Mouse (Mus musculus): ENCODE measurements around the gene Prr14. TPM values are rescaled to one million over a fixed set of nuclear protein-coding genes. Genes with fewer than 3 reads are reported as not detected.
"Not testable (repeated sequence)": the region's sequence is repeated elsewhere in the genome, so short reads cannot be mapped to it uniquely, and the experiment has no call there.

The Prr14 gene
- total RNA-seq, 2 experiments from 2014 or later, result 27.2 to 32.5 TPM

DNA sequence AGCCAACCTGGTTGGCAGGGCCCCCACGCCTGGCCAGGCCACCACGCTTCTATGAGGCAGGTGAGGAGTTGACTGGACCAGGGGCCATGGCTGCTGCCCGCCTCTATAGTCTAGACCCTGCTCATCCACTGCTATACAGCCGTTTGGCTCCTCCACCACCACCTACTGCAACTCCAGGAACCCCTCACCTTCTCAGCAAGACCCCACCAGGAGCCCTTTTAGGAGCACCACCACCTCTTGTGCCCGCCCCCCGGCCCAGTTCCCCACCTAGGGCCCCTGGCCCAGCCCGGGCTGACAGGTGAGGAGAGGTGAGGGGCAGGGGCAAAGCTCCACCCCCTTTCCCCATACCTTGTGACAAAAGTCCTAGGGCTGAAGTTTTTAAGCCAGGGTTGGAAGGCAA lies 30.6 kb downstream of the Prr14 start:
- no peak for DNase-seq (ENCODE audit: low spot score in 2 of 2)
- intact Hi-C loops (cut with DNase I), result no loop called here

DNA sequence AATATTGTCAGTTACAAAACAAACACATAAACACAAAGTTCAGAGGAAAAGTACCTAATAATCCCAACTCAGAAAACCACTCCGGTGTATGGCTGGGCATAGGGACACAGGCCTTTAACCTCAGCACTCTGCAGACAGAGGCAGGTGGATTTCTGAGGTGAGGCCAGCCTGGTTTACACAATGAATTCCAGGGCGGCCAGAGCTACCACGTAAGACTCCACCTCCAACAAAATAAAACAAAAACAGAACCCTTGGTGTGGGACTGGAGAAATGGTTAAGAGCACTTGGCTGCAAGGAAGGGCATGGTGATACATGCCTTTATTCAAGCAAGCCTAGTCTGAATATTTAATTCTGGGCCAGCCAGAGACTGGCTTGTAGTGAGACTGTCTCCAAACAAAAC lies 32.4 kb downstream of the Prr14 start:
- intact Hi-C loops (cut with DNase I), result no loop called here
- DNase-seq (ENCODE audit: low spot score in 2 of 2), result no peak

DNA sequence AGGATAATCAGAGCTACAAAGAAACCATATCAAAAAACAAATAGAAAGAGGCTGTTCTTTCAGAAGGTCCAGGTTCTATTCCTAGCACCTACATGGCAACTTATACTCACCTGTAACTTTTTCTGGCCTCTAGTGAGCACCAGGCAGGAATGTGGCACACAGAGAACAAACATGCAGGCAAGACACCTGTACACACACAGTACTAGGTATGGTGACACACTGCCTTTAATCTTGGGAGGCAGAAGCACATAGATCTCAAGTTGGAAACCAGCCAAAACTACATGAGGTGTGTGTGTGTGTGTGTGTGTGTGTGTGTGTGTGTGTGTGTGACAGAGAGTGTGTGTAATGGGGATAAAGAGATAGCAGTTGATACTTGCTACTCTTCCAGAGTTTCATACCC lies 35.2 kb downstream of the Prr14 start:
- no peak for DNase-seq (ENCODE audit: low spot score in 2 of 2)
- intact Hi-C loops (cut with DNase I), result no loop called here

DNA sequence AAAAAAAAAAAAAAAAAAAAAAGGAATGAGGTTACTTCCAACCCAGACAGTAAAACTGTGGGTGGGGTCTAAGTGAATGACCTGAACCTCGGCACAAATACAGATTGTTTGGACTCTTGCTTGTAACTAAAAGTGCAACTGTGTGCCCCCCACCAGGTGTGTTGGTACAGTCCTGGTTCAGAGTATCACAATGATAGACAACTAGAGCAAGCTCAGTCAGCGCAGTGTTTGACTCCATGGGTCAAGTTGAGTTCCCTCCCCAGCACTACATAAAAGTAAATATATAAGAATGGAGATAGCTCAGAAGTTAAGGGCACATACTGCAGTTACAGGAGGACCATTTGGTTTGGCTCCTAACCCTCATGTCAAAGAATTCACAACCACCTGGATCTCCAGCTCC lies 38.0 kb downstream of the Prr14 start:
- DNase-seq (ENCODE audit: low spot score in 2 of 2), result no peak
- intact Hi-C loops (cut with DNase I), result no loop called here

GRCm38 (mm10) chr7:127498407-127498806 lies 39.0 kb downstream of the Prr14 start:
- peak in 1 of 2 experiments; percentile 51 for DNase-seq (ENCODE audit: low spot score in 2 of 2)
- intact Hi-C loops (cut with DNase I), result loop anchor here (2.0 kb wide), 1 partner anchor 136 kb away; no protein-coding TSS in a partner anchor

DNA sequence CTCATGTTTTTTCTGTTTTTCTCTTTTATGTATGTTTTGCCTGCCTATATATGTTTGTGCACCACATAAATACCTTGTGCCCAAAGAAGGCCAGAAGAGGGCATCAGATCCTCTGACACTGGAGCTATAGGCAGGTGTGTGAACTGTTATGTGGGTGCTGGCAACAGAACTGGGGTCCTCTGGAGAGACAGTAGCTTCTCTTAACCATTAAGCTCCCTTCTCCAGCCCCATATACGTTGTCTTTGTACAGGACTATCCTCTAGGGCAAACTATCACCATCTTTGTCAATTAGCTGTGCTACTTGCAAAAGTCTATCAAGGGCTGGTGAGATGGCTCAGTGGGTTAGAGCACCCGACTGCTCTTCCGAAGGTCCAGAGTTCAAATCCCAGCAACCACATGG lies 48.9 kb downstream of the Prr14 start:
- DNase-seq (ENCODE audit: low spot score in 2 of 2), result no peak
- intact Hi-C loops (cut with DNase I), result no loop called here

- DNase-seq (ENCODE audit: low spot score in 2 of 2); intact Hi-C loops (cut with DNase I): not testable (repeated sequence)
Measured at GRCm38 (mm10) chr7:127509830-127510229, 50.4 kb downstream of the Prr14 start.

DNA sequence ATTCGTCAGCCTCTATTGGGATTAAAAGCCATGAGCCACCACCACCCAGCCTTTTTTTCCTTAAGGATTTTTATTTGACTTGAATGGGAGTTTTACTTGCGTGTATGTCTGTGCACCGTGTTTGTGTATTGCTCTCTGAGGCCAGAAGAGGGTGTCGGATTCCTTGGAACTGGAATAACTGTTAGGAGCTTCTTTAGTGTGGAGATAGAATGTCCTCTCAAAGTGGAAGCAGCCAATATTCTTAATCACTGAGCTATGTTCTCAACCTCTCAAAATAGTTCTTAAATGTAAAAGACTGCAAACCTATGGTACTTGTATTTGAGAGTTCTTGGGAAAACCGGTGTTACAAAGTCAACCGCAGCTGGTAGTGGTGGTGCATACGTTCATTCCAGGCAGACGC lies 51.8 kb downstream of the Prr14 start:
- intact Hi-C loops (cut with DNase I), result no loop called here

GRCm38 (mm10) chr7:127511808-127512230 lies 52.4 kb downstream of the Prr14 start, which contains the start of gene Srcap:
Gene Srcap (plus strand): TSS chr7:127511983.
- peak; percentile 96 to 98 for DNase-seq (ENCODE audit: low spot score in 2 of 2)
- intact Hi-C loops (cut with DNase I), result no loop called here

More for the DNA sequence above, 51.8 kb downstream of the Prr14 start:
- peak in 1 of 2 experiments; percentile 28 for DNase-seq (ENCODE audit: low spot score in 2 of 2)

- peak; percentile 87 to 91 for DNase-seq (ENCODE audit: low spot score in 2 of 2)
- intact Hi-C loops (cut with DNase I), result no loop called here
Measured at GRCm38 (mm10) chr7:127512231-127513015, 53.0 kb downstream of the Prr14 start.

- DNase-seq (ENCODE audit: low spot score in 2 of 2), result no peak
- intact Hi-C loops (cut with DNase I), result no loop called here
Measured at GRCm38 (mm10) chr7:127513016-127513390, 53.6 kb downstream of the Prr14 start.

- DNase-seq (ENCODE audit: low spot score in 2 of 2), result no peak
- intact Hi-C loops (cut with DNase I), result no loop called here
Measured at GRCm38 (mm10) chr7:127513781-127514180, 54.4 kb downstream of the Prr14 start.

DNA sequence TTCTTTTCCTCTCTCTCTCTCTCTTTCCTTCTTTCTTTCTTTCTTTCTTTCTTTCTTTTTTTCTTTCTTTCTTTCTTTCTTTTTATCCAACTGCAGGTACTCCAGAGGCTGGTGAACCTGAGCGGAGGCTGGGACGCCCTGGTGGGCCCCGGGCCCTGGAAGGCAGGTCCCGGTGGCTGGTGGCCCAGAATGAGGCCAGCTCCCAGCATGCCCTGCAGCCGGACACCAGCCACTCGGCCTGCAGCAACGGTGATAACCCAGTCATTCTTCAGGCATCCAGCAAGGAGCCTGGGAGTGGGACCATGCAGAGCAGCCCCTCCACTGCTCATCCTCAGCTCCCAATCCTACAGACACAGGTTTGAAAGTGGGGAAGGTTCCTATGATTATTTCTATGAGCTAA lies 56.4 kb downstream of the Prr14 start:
- intact Hi-C loops (cut with DNase I), result loop anchor here (5.0 kb wide), 1 partner anchor 41 kb away; no protein-coding TSS in a partner anchor
- no peak for DNase-seq (ENCODE audit: low spot score in 2 of 2)

GRCm38 (mm10) chr7:127516344-127516743 lies 56.9 kb downstream of the Prr14 start:
- intact Hi-C loops (cut with DNase I), result loop anchor here (5.0 kb wide), 1 partner anchor 41 kb away; no protein-coding TSS in a partner anchor
- DNase-seq (ENCODE audit: low spot score in 2 of 2), result no peak

DNA sequence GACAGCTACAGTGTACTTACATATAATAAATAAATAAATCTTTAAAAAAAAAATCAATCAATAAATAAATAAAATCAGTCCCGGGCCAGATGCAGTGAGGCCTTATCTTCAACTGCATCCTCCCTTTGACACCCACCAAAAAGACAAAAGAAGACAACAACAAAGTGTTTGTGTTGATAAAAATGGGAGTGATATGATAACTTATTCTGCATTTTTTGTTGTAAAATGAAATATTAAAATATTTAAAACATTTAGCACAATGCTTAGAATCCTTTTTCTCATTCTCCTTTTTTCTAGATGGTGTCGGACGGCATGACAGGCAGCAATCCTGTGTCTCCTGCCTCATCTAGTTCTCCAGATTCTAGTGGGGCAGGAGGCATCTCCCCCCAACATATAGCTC lies 59.9 kb downstream of the Prr14 start, which contains the start of gene Gm42715:
Gm42715 (plus strand) TSS at position 301 of the 400 bp plus-strand sequence.
- no peak for DNase-seq (ENCODE audit: low spot score in 2 of 2)
- intact Hi-C loops (cut with DNase I), result loop anchor here (5.0 kb wide), 1 partner anchor 38 kb away; no protein-coding TSS in a partner anchor

Small RNAs within 50 kb of the gene (microRNA-seq; reads per million reads assigned to microRNA genes)
- 0 reads per million in 2 experiments for gene Gm47278
- gene Mir7060, result 0 to 0.34 reads per million in 2 experiments

Other genes with a start within 250 kb of the Prr14 start
- 10 to 100 TPM; 17.7 to 19.2 TPM for gene Zfp553, start 226.6 kb upstream of the Prr14 start, total RNA-seq (2021)
- 1 to 10 TPM; 5.9 to 6.3 TPM for gene Sept1, start 226.5 kb upstream of the Prr14 start, total RNA-seq (2021)
- gene Zfp771, start 215.3 kb upstream of the Prr14 start, total RNA-seq (2021), result 10 to 100 TPM; 62.0 to 63.9 TPM
- 10 to 100 TPM; 32.1 to 38.3 TPM for gene Dctpp1, start 198.9 kb upstream of the Prr14 start, total RNA-seq (2021)
- gene Sephs2, start 185.6 kb upstream of the Prr14 start, total RNA-seq (2021), result 10 to 100 TPM; 45.9 to 50.3 TPM
- gene Itgal, start 163.4 kb upstream of the Prr14 start, total RNA-seq (2021), result under 1 TPM; 0.59 to 0.72 TPM
- gene Zfp768, start 114.0 kb upstream of the Prr14 start, total RNA-seq (2021), result 10 to 100 TPM; 10.9 to 13.0 TPM
- gene Zfp747, start 83.6 kb upstream of the Prr14 start, total RNA-seq (2021), result 1 to 10 TPM; 5.4 to 7.8 TPM
- 1 to 10 TPM; 2.7 to 2.8 TPM for gene 9130019O22Rik, start 72.4 kb upstream of the Prr14 start, total RNA-seq (2021)
- gene E430018J23Rik, start 66.0 kb upstream of the Prr14 start, total RNA-seq (2021), result 1 to 10 TPM; 6.2 to 6.8 TPM
- gene Zfp764, start 52.8 kb upstream of the Prr14 start, total RNA-seq (2021), result 1 to 10 TPM; 2.9 to 4.1 TPM
- gene Zfp688, start 37.5 kb upstream of the Prr14 start, total RNA-seq (2021), result 10 to 100 TPM; 11.4 to 11.7 TPM
- 1 to 10 TPM; 5.4 to 7.9 TPM for gene Zfp689, start 10.5 kb upstream of the Prr14 start, total RNA-seq (2021)
- gene Fbrs, start 19.6 kb downstream of the Prr14 start, total RNA-seq (2021), result 10 to 100 TPM; 52.9 to 66.0 TPM
- 100 to 1,000 TPM; 112 to 114 TPM for gene Srcap, start 52.4 kb downstream of the Prr14 start, total RNA-seq (2021)
- gene Gm42715, start 60.0 kb downstream of the Prr14 start, total RNA-seq (2021), result 10 to 100 TPM in 1 of 2 experiments, 1 to 10 TPM in 1; 10.0 to 14.0 TPM
- 1 to 10 TPM; 2.3 to 3.2 TPM for gene Tmem265, start 101.8 kb downstream of the Prr14 start, total RNA-seq (2021)
- gene Phkg2, start 113.7 kb downstream of the Prr14 start, total RNA-seq (2021), result 10 to 100 TPM; 71.5 to 75.9 TPM
- gene Ccdc189, start 129.0 kb downstream of the Prr14 start, total RNA-seq (2021), result 10 to 100 TPM in 1 of 2 experiments, 1 to 10 TPM in 1; 9.5 to 11.3 TPM
- gene Rnf40, start 129.2 kb downstream of the Prr14 start, total RNA-seq (2021), result 10 to 100 TPM; 69.5 to 74.7 TPM
- gene Zfp629, start 156.2 kb downstream of the Prr14 start, total RNA-seq (2021), result 10 to 100 TPM; 24.1 to 25.7 TPM
- gene Bcl7c, start 249.3 kb downstream of the Prr14 start, total RNA-seq (2021), result 10 to 100 TPM; 37.8 to 45.7 TPM